Mouse (Mus musculus): ENCODE results near the gene Pcsk5.

Gene Pcsk5

GRCm38 (mm10) chr19:17393841-17394591 lies 443.4 kb downstream of the Pcsk5 start, which contains the start of gene Rfk:
TSS of gene Rfk (plus strand) at chr19:17394043.
- DNase-seq (ENCODE audit: low spot score), result peak; percentile 90

- no peak for DNase-seq (ENCODE audit: low spot score)
Measured at GRCm38 (mm10) chr19:17392866-17393265, 444.6 kb downstream of the Pcsk5 start.

- peak; percentile 27 for DNase-seq (ENCODE audit: low spot score)
Measured at GRCm38 (mm10) chr19:17388404-17388803, 449.0 kb downstream of the Pcsk5 start.

- DNase-seq (ENCODE audit: low spot score), result no peak
Measured at GRCm38 (mm10) chr19:17386424-17386823, 451.0 kb downstream of the Pcsk5 start.

- no peak for DNase-seq (ENCODE audit: low spot score)
Measured at GRCm38 (mm10) chr19:17385426-17385825, 452.0 kb downstream of the Pcsk5 start.

GRCm38 (mm10) chr19:17385022-17385421 lies 452.4 kb downstream of the Pcsk5 start:
- peak; percentile 15 for DNase-seq (ENCODE audit: low spot score)

- DNase-seq (ENCODE audit: low spot score), result no peak
Measured at GRCm38 (mm10) chr19:17382807-17383397, 454.5 kb downstream of the Pcsk5 start.

Data from c-Kit-positive CD71-positive TER-119-positive erythroid progenitor cells, embryonic 14.5 days (primary cell).